In genomic region chr5:149091256-149091655, GRCm38 (mm10) we compare ENCODE assay signal across 21 mouse cellular contexts.
DNase-seq lines count a peak whose midpoint lies in the region; ATAC-seq and TF ChIP-seq lines count a peak whose summit lies in the region.
"Had no signal": no experiment of that assay in that cellular context is flagged by ENCODE, and none has a peak within 500 bp of the region (broad histone marks: within the 10 kb centered on the region; RNA-seq: fewer than 3 reads in every experiment).

No protein-coding gene starts in this region.

- H3K27me3 ChIP-seq in midbrain, embryonic 11.5 days (ENCODE audit: control insufficient read depth, insufficient read depth, low read length): no peaks in the 10 kb centered on the region
- H3K27me3 ChIP-seq in midbrain, postnatal 0 days (ENCODE audit: insufficient read depth, low read length): no peaks in the 10 kb centered on the region
- no peaks in the 10 kb centered on the region for H3K27me3 ChIP-seq in stomach, postnatal 0 days (ENCODE audit: control insufficient read depth, insufficient read depth, low read length)
- H3K27me3 ChIP-seq: heart, embryonic 15.5 days; limb, embryonic 13.5 days; liver, embryonic 13.5 days; stomach, embryonic 15.5 days had no signal

- peak overlapping the region; percentile 28; the same call in 1 of the 2 replicates for H3K4me3 ChIP-seq in gastrocnemius, adult 2 months
- H3K4me3 ChIP-seq in midbrain, embryonic 11.5 days (ENCODE audit: low read depth, low read length): no peak overlapping the region
- no peak overlapping the region for H3K4me3 ChIP-seq in midbrain, postnatal 0 days (ENCODE audit: low read depth, low read length)
- H3K4me3 ChIP-seq in stomach, postnatal 0 days (ENCODE audit: low read depth, low read length): no peak overlapping the region
- H3K4me3 ChIP-seq: forebrain, embryonic 10.5 days; heart, embryonic 15.5 days; limb, embryonic 13.5 days; liver, embryonic 13.5 days; stomach, embryonic 15.5 days had no signal

- TF ChIP-seq CTCF in gastrocnemius, adult 2 months (IDR thresholded peaks at IDR 0.05): no peak
- no peak for TF ChIP-seq CTCF in midbrain, postnatal 0 days (IDR thresholded peaks at IDR 0.05)
- no peak for TF ChIP-seq CTCF in stomach, postnatal 0 days (IDR thresholded peaks at IDR 0.05; ENCODE audit: low read depth)

- no peaks in the 10 kb centered on the region for H3K4me1 ChIP-seq in midbrain, embryonic 11.5 days (ENCODE audit: control insufficient read depth, insufficient read depth, low read length)
- no peaks in the 10 kb centered on the region for H3K4me1 ChIP-seq in midbrain, postnatal 0 days (ENCODE audit: insufficient read depth, low read length)
- no peaks in the 10 kb centered on the region for H3K4me1 ChIP-seq in stomach, postnatal 0 days (replicated peaks; ENCODE audit: control insufficient read depth, insufficient read depth)
- H3K4me1 ChIP-seq: forebrain, embryonic 10.5 days; heart, embryonic 15.5 days; limb, embryonic 13.5 days; stomach, embryonic 15.5 days had no signal

- 90% methylated on average over 14 of the region's 14 CpGs for WGBS in midbrain, embryonic 11.5 days
- WGBS in midbrain, postnatal 0 days: 91% methylated on average over 14 of the region's 14 CpGs
- WGBS in stomach, postnatal 0 days: 76% methylated on average over 14 of the region's 14 CpGs

- no peak overlapping the region for H3K27ac ChIP-seq in gastrocnemius, adult 2 months
- H3K27ac ChIP-seq in midbrain, embryonic 11.5 days (ENCODE audit: low read depth, low read length): no peak overlapping the region
- no peak overlapping the region for H3K27ac ChIP-seq in midbrain, postnatal 0 days (ENCODE audit: low read depth, low read length)
- H3K27ac ChIP-seq in stomach, postnatal 0 days (replicated peaks): no peak overlapping the region
- H3K27ac ChIP-seq: forebrain, embryonic 10.5 days; heart, embryonic 15.5 days; limb, embryonic 13.5 days; liver, embryonic 13.5 days; stomach, embryonic 15.5 days had no signal

- no peak for DNase-seq in gastrocnemius, adult 2 months
- no peak for DNase-seq in gastrocnemius, postnatal 4 days (ENCODE audit: low spot score in 2 of 2)
- DNase-seq in midbrain, embryonic 11.5 days (ENCODE audit: low spot score, missing footprints): peak; percentile 39
- no peak for DNase-seq in midbrain, postnatal 0 days (ENCODE audit: low spot score)
- DNase-seq in frontal cortex, postnatal 36 days (ENCODE audit: low spot score in 2 of 2): peak; percentile 38 to 63
- DNase-seq in urinary bladder, postnatal 4 days (ENCODE audit: low spot score in 2 of 2): no peak
- no peak for DNase-seq in stomach, postnatal 0 days (ENCODE audit: low spot score)
- DNase-seq: adrenal gland, postnatal 14 days; cerebellum, adult 18-20 months; cerebellum, postnatal 25 days; heart, adult 18-20 months; liver, embryonic 13.5 days; lung, embryonic 14.5 days; lung, postnatal 36 days had no signal

- H3K9me3 ChIP-seq in midbrain, embryonic 11.5 days (ENCODE audit: control insufficient read depth, low read length): no peaks in the 10 kb centered on the region
- H3K9me3 ChIP-seq in midbrain, postnatal 0 days (ENCODE audit: low read length): no peaks in the 10 kb centered on the region
- no peaks in the 10 kb centered on the region for H3K9me3 ChIP-seq in stomach, postnatal 0 days (ENCODE audit: control insufficient read depth, low read length)
- H3K9me3 ChIP-seq: forebrain, embryonic 10.5 days; heart, embryonic 15.5 days; limb, embryonic 13.5 days; liver, embryonic 13.5 days; stomach, embryonic 15.5 days had no signal

- no peak for ATAC-seq in midbrain, embryonic 11.5 days (ENCODE audit: low FRiP score)
- no peak for ATAC-seq in midbrain, postnatal 0 days (ENCODE audit: low FRiP score)
- ATAC-seq in stomach, postnatal 0 days (ENCODE audit: low FRiP score, low TSS enrichment): no peak
- ATAC-seq: hindbrain, embryonic 16.5 days; intestine, embryonic 16.5 days; midbrain, embryonic 16.5 days had no signal

- no peaks in the 10 kb centered on the region for H3K36me3 ChIP-seq in midbrain, embryonic 11.5 days (ENCODE audit: control insufficient read depth, insufficient read depth, low read length)
- no peaks in the 10 kb centered on the region for H3K36me3 ChIP-seq in midbrain, postnatal 0 days (ENCODE audit: insufficient read depth, low read length)
- no peaks in the 10 kb centered on the region for H3K36me3 ChIP-seq in stomach, postnatal 0 days (ENCODE audit: control insufficient read depth, insufficient read depth, low read length)
- H3K36me3 ChIP-seq: forebrain, embryonic 10.5 days; heart, embryonic 15.5 days; limb, embryonic 13.5 days; liver, embryonic 13.5 days; stomach, embryonic 15.5 days had no signal

- intact Hi-C loops in gastrocnemius, adult 2 months (cut with DNase I): no loop called here

- no peak for TF ChIP-seq EP300 in stomach, postnatal 0 days (optimal IDR thresholded peaks at IDR 0.05)

- H3K4me2 ChIP-seq in midbrain, embryonic 11.5 days: no peak overlapping the region
- H3K4me2 ChIP-seq in midbrain, postnatal 0 days (ENCODE audit: low read depth, low read length, poor library complexity, severe bottlenecking): no peak overlapping the region
- no peak overlapping the region for H3K4me2 ChIP-seq in stomach, postnatal 0 days (replicated peaks; ENCODE audit: low read depth)
- H3K4me2 ChIP-seq: heart, embryonic 15.5 days; limb, embryonic 13.5 days; liver, embryonic 13.5 days; lung, embryonic 14.5 days; stomach, embryonic 15.5 days had no signal

- H3K9ac ChIP-seq in midbrain, embryonic 11.5 days (ENCODE audit: low read length): no peak overlapping the region
- no peak overlapping the region for H3K9ac ChIP-seq in midbrain, postnatal 0 days (replicated peaks; ENCODE audit: low read length, poor library complexity, severe bottlenecking)
- H3K9ac ChIP-seq in stomach, postnatal 0 days (ENCODE audit: low read length): no peak overlapping the region
- H3K9ac ChIP-seq: heart, embryonic 15.5 days; limb, embryonic 13.5 days; liver, embryonic 13.5 days; lung, embryonic 14.5 days; stomach, embryonic 15.5 days had no signal

Comparison
In these comparisons a context has a peak if more than half of its experiments do, and no peak if none do; other contexts are left out.
1. DNase-seq: peak in midbrain, embryonic 11.5 days (single experiment) and frontal cortex, postnatal 36 days (2 of 2); none in gastrocnemius, adult 2 months (single experiment), gastrocnemius, postnatal 4 days (0 of 2), midbrain, postnatal 0 days (single experiment), urinary bladder, postnatal 4 days (0 of 2) and stomach, postnatal 0 days (single experiment).